Mouse (Mus musculus): ENCODE results near the gene Cacna1b.

DNA sequence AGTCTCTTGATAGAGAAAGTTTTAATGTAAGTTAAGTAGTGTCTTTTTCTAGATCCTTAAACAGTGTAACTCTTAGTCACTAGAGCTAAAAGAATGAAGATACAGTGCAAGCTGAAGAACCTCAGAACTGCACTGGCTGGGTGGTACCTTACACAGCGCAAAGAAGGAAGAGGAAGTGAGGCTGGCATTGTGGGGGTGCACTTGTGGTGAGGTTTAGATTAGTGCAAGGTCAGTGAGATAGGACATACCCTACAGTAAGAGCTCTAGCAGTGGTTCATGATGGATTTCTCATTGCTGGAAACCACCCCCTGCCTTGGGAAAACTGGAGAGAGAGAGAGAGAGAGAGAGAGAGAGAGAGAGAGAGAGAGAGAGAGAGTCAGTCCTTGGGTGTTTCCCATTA lies 192.0 kb downstream of the Cacna1b start:
- no peak for TF ChIP-seq CTCF (IDR thresholded peaks at IDR 0.05)
- TF ChIP-seq EP300 (IDR thresholded peaks at IDR 0.05) = no peak

Data from lung, postnatal 0 days (tissue).